Mouse (Mus musculus) heart, embryonic 12.5 days (tissue): Measurements from ENCODE around the gene Mvp. TPM values are rescaled to one million over a fixed set of nuclear protein-coding genes. Genes with fewer than 3 reads are reported as not detected.
A peak's percentile ranks its signal among the peaks of the same experiment; 100 is the strongest.

Experiments used
- ATAC-seq: fragments of 200-750 bp; cut with Nextera tagmentation; 2 replicates; pipeline ENCODE4 v1.8.0; 2017; ENCODE audit warnings: moderate TSS enrichment, moderate library complexity; ENCODE audit not compliant: insufficient number of reproducible peaks, low FRiP score
- H3K27ac ChIP-seq: fragments of 300-500 bp; sonication (generic); 2 replicates; pipeline ENCODE4 v1.5.1; 2016; ENCODE audit warnings: mild to moderate bottlenecking, moderate library complexity; ENCODE audit not compliant: poor library complexity, severe bottlenecking
- H3K27me3 ChIP-seq: fragments of 300-500 bp; sonication (generic); replicated peaks from 2 replicates; pipeline ENCODE4 v1.6.1; 2016; ENCODE audit warnings: mild to moderate bottlenecking, moderate library complexity
- H3K36me3 ChIP-seq: fragments of 300-500 bp; sonication (generic); 2 replicates; pipeline ENCODE4 v1.6.1; 2016; ENCODE audit warnings: mild to moderate bottlenecking, moderate library complexity
- H3K4me1 ChIP-seq: fragments of 300-500 bp; sonication (generic); replicated peaks from 2 replicates; pipeline ENCODE4 v1.6.1; 2016; ENCODE audit warnings: mild to moderate bottlenecking
- H3K4me2 ChIP-seq: fragments of 300-500 bp; sonication (generic); 2 replicates; pipeline ENCODE4 v1.6.1; 2016; ENCODE audit warnings: mild to moderate bottlenecking, moderate library complexity
- H3K4me3 ChIP-seq: fragments of 300-500 bp; sonication (generic); 2 replicates; pipeline ENCODE4 v1.5.1; 2016; ENCODE audit warnings: mild to moderate bottlenecking
- H3K9ac ChIP-seq: fragments of 300-500 bp; sonication (generic); 2 replicates; pipeline ENCODE4 v1.6.1; 2016; ENCODE audit warnings: mild to moderate bottlenecking, moderate library complexity
- H3K9me3 ChIP-seq: fragments of 300-500 bp; sonication (generic); replicated peaks from 2 replicates; pipeline ENCODE4 v1.6.1; 2016; ENCODE audit warnings: mild to moderate bottlenecking, moderate library complexity
- WGBS: fragments of 180-500 bp; shearing (Covaris S2); methylation state at CpG from one replicate; pipeline ENCODE4 v1.1.7; 2016; 5-methylcytosine and 5-hydroxymethylcytosine counted together
- polyA plus RNA-seq: library from polyadenylated mRNA; unstranded; fragments of >200 nt; fragmentation: Nextera tagmentation; extraction: Ambion mirVana; gene quantifications from 2 replicates; pipeline ENCODE4 v1.2.1, GENCODE M21; 2016

The Mvp gene
- polyA plus RNA-seq: 12.0 TPM in 2 replicates

DNA sequence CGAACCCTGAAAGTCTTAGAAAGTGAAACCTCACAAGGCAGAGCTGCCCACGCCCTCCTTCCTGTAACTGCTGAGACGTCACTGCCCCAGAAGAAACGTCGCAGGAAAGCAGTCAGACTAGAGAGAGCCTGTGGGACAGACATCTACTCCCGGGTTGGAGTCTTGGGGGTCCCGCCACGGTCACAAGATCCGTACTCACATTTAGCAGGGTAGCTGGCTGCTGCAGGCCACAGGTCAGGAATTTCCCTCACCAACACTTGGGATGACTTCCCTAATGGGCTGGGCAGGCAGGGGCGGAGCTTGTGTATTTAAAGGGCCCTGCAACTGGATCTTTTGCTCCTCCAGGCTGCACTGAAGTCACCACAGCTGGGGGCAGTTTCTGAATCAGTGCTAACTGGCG is at the start of gene Mvp:
Gene Mvp (minus strand): TSS at position 302 of the 400 bp plus-strand sequence.
- ATAC-seq: no peak
- peaks cover 34% of the 10 kb centered on the region for H3K4me1 ChIP-seq
- H3K27ac ChIP-seq: peak within 1 kb of the TSS; percentile 36
- peak within 1 kb of the TSS; percentile 63 for H3K4me3 ChIP-seq
- 33% methylated on average over 11 of the region's 11 CpGs for WGBS
- H3K36me3 ChIP-seq: peaks cover 36% of the 10 kb centered on the region
- H3K9ac ChIP-seq: peak within 1 kb of the TSS; percentile 80
- H3K9me3 ChIP-seq: no peaks in the 10 kb centered on the region
- peak within 1 kb of the TSS; percentile 89 for H3K4me2 ChIP-seq
- no peaks in the 10 kb centered on the region for H3K27me3 ChIP-seq

DNA sequence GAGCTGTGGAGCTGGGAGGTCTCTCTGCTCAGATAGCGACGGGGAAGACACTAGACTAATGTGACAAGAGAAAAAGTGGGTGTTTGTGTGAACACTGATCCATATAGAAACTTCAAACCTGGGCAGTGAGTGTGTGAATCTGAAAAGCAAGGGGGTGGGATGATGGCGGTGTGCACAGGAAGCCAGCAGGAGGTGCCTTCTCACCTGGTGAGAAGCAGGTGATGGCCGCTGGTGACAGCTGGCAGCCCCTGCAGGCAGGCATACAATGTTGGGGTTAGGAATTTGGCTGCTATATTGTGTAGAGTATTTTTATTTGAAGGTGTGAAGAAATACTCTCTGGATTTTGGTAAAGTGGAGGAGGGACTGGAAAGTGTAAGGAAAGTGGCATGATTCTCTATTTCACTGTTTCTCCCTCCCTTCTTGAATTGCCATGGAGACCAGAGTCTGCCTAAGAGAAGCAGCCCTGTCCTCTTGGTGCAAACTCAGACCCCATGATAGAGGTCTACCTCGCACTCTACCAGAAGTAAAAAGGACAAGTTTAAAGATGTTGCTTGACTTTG is 40.7 kb upstream of the Mvp start:
- Histone ChIP-seq H3K9me3 (no peaks in the 10 kb centered on the region), H3K4me2 (no peak overlapping the region), H3K27me3 (0 out of 2 replicates have a peak, but pooled peaks cover 11% of the 10 kb centered on the region), H3K36me3 (no peaks in the 10 kb centered on the region), H3K9ac (no peak overlapping the region), H3K4me1 (no peaks in the 10 kb centered on the region), H3K27ac (no peak overlapping the region), H3K4me3 (no peak overlapping the region)
- WGBS: 68% methylated on average over 5 of the region's 5 CpGs
- no peak for ATAC-seq

DNA sequence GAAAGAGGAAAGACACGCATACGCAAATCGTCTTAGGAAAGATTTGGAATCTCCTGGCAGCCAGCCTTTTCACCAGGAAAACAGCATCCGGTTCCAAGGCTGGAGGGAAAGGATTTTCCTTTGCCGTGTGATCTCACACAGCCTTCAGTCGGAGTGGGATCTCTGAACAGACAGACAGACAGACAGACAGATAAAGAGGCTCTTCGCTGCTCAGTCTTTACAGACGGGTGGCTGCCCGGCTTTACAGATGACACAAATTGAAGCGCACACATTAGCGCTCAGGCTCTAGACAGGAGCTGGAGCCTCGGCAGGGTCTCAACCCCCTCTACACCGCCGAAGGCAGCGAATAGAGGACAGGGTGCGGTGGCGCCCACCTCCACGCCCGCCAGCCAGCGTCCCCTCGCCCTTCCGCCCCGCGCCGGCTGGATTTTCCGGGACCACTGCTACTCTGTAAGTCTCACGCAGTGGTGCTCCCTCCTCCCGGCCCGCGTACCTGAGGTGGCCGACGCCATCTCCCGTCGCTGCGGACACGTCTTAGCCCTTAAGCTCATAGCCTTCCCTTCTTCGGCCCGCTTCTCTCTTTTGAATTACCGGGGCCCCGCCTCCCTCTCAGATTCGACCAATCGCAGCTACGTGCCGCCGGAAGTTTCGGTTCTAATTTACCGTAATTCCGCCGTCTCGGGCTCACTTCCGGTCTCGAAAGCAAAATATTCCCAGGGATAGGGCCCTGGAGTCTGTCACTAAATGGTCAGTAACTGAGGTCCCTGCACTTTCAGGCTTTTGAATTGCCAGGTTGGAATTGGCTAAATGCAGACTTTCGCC is 27.6 kb upstream of the Mvp start, which contains the start of gene Kif22:
Gene Kif22 (minus strand): TSS at position 621 of the 822 bp plus-strand sequence.
- peak; percentile 88 for ATAC-seq
- H3K4me2 ChIP-seq: peak within 1 kb of the TSS; percentile 79
- under 1% methylated on average over 52 of the region's 53 CpGs for WGBS

DNA sequence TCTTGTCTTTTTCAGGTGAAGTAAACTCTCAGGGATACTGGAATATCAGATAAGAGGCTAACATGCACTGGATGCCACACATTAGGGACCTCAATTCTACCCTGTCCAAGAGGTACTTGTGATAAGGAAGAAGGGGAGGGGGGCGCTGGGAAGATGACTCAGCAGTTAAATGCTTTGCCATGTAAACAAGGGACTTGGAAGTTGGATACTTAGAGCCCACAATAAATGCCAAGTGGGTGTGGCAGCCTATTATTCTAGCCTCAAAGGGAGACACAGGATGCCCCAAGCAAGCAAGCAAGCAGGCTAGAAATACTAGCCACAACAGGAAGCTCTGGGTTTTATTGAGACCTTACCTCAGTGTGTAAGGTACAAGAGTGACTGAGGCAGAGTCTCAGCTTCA is 16.8 kb upstream of the Mvp start:
- H3K9ac ChIP-seq: no peak overlapping the region
- no peaks in the 10 kb centered on the region for H3K27me3 ChIP-seq
- no peak overlapping the region for H3K4me3 ChIP-seq
- H3K4me2 ChIP-seq: no peak overlapping the region
- no peaks in the 10 kb centered on the region for H3K9me3 ChIP-seq
- H3K4me1 ChIP-seq: peaks cover 9% of the 10 kb centered on the region
- WGBS: 77% methylated on average over 1 of the region's 1 CpGs
- ATAC-seq: no peak
- peaks cover 78% of the 10 kb centered on the region for H3K36me3 ChIP-seq
- no peak overlapping the region for H3K27ac ChIP-seq

More for the DNA sequence above, 27.6 kb upstream of the Mvp start, which contains the start of gene Kif22:
- H3K9ac ChIP-seq: peak within 1 kb of the TSS; percentile 94
- peaks cover 17% of the 10 kb centered on the region for H3K4me1 ChIP-seq
- peak within 1 kb of the TSS; percentile 92 for H3K4me3 ChIP-seq
- H3K27me3 ChIP-seq: no peaks in the 10 kb centered on the region
- H3K9me3 ChIP-seq: no peaks in the 10 kb centered on the region; the same call in 1 of the 2 replicates
- H3K36me3 ChIP-seq: peaks cover 12% of the 10 kb centered on the region
- H3K27ac ChIP-seq: peak within 1 kb of the TSS; percentile 76

DNA sequence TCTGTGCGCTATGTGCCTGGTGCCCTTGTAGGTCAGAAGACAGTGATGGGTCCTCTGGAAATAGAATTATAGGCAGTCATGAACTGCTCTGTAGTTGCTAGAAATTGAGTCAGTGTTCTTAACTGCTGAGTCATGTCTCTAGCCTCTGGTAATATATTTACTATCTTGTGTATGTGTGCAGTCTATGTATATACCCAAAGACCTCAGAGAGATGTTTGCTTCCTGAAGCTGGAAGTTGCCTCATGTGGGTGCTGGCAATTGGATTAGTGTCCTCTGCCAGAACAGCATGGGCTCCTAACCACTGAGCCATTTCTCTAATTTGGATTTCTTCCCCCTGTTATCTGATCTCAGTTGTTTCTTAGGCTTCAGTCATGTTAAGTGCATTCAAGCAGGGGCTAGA is 15.8 kb upstream of the Mvp start:
- Histone ChIP-seq H3K9me3 (no peaks in the 10 kb centered on the region), H3K4me1 (peaks cover 9% of the 10 kb centered on the region), H3K4me3 (no peak overlapping the region), H3K27me3 (no peaks in the 10 kb centered on the region), H3K9ac (no peak overlapping the region), H3K27ac (no peak overlapping the region), H3K36me3 (peaks cover 70% of the 10 kb centered on the region), H3K4me2 (no peak overlapping the region)
- 94% methylated on average over 1 of the region's 1 CpGs for WGBS
- no peak for ATAC-seq

DNA sequence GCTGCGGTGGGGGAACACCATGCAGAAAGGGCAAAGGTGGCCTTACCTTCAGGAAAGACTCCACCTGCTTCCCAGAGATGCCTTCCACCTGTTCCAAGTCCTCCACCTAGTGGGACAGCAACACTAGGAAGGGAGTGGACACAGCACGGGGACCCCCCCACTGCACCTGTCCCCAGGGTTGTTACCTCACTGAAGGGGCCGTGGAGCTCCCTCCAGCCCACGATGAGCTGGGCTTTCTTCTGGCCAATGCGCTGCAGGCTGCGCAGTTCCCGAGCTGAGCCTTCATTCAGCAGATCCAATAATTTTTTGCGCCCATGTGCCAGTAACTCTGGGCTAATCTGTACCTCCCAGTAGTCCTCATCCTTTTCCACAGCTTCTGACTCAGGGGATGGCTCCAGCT is 13.5 kb upstream of the Mvp start:
- 70% methylated on average over 8 of the region's 8 CpGs for WGBS
- H3K4me2 ChIP-seq: peak overlapping the region; percentile 97

DNA sequence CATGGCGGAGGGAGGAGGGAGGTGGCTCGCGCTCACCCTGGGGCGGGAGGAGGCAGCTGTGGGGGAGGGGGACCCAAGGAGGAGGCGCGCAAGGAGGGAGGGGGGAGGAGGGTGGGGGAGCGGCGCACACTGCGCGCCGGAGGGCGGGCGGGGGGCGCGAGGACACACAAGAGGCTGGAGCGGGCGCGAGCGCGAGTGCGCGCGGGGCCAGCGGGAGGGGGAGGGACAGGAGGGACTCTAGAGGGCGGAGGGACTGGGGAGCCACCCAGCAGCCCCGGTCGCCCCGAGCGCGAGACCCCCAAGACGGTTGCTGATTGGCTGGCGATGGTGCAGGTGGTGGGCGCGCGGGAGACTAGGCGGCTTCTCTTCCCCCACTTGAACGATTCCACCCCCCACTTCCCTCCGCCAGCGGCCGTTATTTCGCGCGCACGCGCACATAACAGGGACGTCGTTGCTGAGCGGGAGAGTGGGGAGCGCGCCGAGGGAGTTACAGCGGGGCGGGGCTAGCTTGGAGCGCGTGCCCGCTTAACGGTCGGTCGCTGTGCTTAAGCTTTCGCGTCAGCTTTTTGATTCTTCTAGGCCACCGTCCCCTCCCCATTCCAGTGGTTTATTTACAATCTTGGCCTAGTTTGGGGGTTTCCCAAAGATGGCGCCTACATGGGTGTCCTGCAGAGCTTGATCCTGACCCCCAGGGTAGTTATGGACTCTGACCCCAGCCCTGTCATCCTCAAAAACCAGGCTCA is 12.7 kb upstream of the Mvp start, which contains the start of gene Maz:
Gene Maz (minus strand): TSS at position 54 of the 743 bp plus-strand sequence.
- Histone ChIP-seq H3K4me1 (peaks cover 39% of the 10 kb centered on the region), H3K9ac (peak within 1 kb of the TSS; percentile 97), H3K9me3 (no peaks in the 10 kb centered on the region), H3K36me3 (peaks cover 73% of the 10 kb centered on the region), H3K4me2 (peak within 1 kb of the TSS; percentile 97), H3K4me3 (peak within 1 kb of the TSS; percentile 94), H3K27ac (peak within 1 kb of the TSS; percentile 99), H3K27me3 (no peaks in the 10 kb centered on the region)
- WGBS: under 1% methylated on average over 45 of the region's 63 CpGs
- ATAC-seq: peak; percentile 90

More for the DNA sequence above, 13.5 kb upstream of the Mvp start:
- Histone ChIP-seq H3K36me3 (peaks cover 73% of the 10 kb centered on the region), H3K9me3 (no peaks in the 10 kb centered on the region), H3K27ac (peak overlapping the region; percentile 99), H3K4me1 (peaks cover 32% of the 10 kb centered on the region), H3K4me3 (peak overlapping the region; percentile 94), H3K9ac (peak overlapping the region; percentile 97), H3K27me3 (no peaks in the 10 kb centered on the region)
- no peak for ATAC-seq

DNA sequence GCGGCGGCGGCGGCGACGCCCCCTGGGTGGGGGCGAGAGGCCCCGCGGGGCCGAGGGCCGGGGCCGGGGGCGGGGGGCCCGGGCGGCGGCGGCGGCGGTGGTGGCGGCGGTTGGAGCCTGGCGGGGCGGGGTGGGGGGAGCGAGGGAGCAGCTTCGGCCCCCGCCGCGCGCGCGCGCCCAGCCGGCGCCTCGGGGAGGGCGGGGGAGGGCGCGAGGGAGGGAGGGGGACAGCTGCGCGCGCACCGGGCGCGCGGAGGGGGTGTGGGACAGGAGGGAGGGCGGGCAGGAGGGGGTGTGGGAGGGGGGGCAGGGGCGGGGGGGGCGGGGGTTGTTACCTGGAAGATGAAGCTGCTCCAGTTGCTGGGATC is 12.2 kb upstream of the Mvp start:
- Histone ChIP-seq H3K4me2 (peak overlapping the region; percentile 97), H3K27ac (peak overlapping the region; percentile 99), H3K27me3 (no peaks in the 10 kb centered on the region), H3K36me3 (peaks cover 72% of the 10 kb centered on the region), H3K4me1 (peaks cover 44% of the 10 kb centered on the region), H3K9me3 (no peaks in the 10 kb centered on the region), H3K4me3 (peak overlapping the region; percentile 94), H3K9ac (peak overlapping the region; percentile 97)
- WGBS: 0% methylated on average over 13 of the region's 48 CpGs
- peak; percentile 38 for ATAC-seq

DNA sequence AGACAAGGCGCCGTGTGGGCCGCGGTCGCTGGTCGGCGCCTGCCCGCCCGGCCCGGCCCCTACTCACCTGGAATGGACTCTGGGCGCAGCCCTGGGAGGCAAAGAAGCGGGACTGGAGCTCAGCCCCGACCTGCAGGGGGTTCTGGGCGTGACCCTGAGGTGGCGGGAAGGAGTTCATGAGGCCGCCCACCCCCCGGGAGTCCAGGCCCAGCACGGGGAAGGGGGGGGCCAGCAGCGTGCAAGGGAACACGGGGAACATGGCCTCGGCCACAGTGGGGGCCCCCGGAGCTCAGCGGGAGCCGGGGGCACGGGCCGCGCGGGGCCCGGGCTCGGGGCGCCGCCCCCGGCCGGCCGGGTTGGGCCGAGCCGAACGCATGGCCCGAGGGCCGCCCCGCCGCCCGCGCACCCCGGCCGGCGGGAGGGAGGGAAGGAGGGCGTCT is 11.8 kb upstream of the Mvp start:
- peak overlapping the region; percentile 97 for H3K9ac ChIP-seq
- peak overlapping the region; percentile 94 for H3K4me3 ChIP-seq
- WGBS: under 1% methylated on average over 29 of the region's 48 CpGs
- no peaks in the 10 kb centered on the region for H3K27me3 ChIP-seq
- H3K36me3 ChIP-seq: peaks cover 67% of the 10 kb centered on the region
- ATAC-seq: peak; percentile 37
- H3K4me2 ChIP-seq: peak overlapping the region; percentile 97
- H3K9me3 ChIP-seq: no peaks in the 10 kb centered on the region
- peak overlapping the region; percentile 99 for H3K27ac ChIP-seq
- peaks cover 49% of the 10 kb centered on the region for H3K4me1 ChIP-seq

DNA sequence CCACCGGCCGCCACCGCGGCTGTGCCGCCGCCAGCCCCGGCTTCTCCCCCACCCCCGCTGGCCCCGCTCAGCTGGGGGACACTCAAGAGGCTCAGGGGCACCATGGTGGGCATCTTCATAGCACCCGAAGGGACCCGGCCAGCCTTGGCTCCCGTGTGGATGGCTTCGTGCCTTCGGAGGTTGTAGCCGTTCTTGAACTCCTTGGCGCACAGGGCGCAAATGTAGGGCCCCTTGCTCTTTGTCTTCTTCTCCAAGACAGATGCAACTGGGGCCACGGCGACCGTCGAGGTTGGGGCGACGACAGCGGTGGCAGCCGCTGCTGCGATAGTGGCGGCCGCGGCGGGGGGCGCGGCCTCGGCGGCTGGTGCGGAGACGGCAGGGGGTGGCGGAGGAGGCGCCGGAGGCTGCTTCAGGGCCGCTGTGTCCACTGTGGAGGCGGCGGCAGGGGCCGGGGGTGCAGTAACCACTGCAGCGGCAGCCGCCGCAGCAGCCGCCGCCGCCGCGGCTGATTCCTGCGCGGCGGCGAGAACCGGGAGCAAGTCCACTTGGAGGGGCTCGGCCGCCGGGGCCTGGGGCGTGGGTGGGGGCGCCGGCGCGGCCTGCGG is 11.2 kb upstream of the Mvp start:
- H3K4me1 ChIP-seq: peaks cover 52% of the 10 kb centered on the region
- H3K27ac ChIP-seq: peak overlapping the region; percentile 99
- peak overlapping the region; percentile 97 for H3K4me2 ChIP-seq
- H3K4me3 ChIP-seq: peak overlapping the region; percentile 94
- H3K9ac ChIP-seq: peak overlapping the region; percentile 97
- H3K9me3 ChIP-seq: no peaks in the 10 kb centered on the region
- peaks cover 62% of the 10 kb centered on the region for H3K36me3 ChIP-seq
- no peak for ATAC-seq
- WGBS: under 1% methylated on average over 64 of the region's 65 CpGs
- H3K27me3 ChIP-seq: no peaks in the 10 kb centered on the region
